Mouse (Mus musculus) ES-E14 (cell line): ENCODE results near the gene Myo6.

Source experiments
- CHD2 ChIP-seq: IDR thresholded peaks from 2 replicates; pipeline ENCODE4 v1.6.1; 2014; ENCODE audit warnings: mild to moderate bottlenecking, low read depth, low read length, inconsistent platforms
- HCFC1 ChIP-seq: IDR thresholded peaks from 2 replicates; pipeline ENCODE4 v1.6.1; 2012; ENCODE audit warnings: low read length, inconsistent platforms, borderline replicate concordance; ENCODE audit not compliant: insufficient read depth
- MAFK ChIP-seq: IDR thresholded peaks from 2 replicates; pipeline ENCODE4 v1.6.1; 2014; ENCODE audit warnings: mild to moderate bottlenecking, low read depth, low read length, inconsistent platforms; ENCODE audit not compliant: insufficient read depth
- ZC3H11A ChIP-seq: IDR thresholded peaks from 2 replicates; pipeline ENCODE4 v1.6.1; 2012; ENCODE audit warnings: low read depth, mild to moderate bottlenecking, inconsistent platforms, low read length, borderline replicate concordance
- ZNF384 ChIP-seq: IDR thresholded peaks from 2 replicates; pipeline ENCODE4 v1.6.1; 2012; ENCODE audit warnings: low read depth, low read length, inconsistent platforms

GRCm38 (mm10) chr9:80306390-80306789, 141.6 kb downstream of the Myo6 start:
- no peak for TF ChIP-seq ZNF384
- TF ChIP-seq ZC3H11A: no peak
- TF ChIP-seq HCFC1: no peak
- no peak for TF ChIP-seq MAFK
- no peak for TF ChIP-seq CHD2
